Mouse (Mus musculus): ENCODE results near the gene Ccn6. TPM values are rescaled to one million over a fixed set of nuclear protein-coding genes. Genes with fewer than 3 reads are reported as not detected.

Ccn6 gene
- polyA plus RNA-seq, 1 experiment from 2014 or later: not detected

DNA sequence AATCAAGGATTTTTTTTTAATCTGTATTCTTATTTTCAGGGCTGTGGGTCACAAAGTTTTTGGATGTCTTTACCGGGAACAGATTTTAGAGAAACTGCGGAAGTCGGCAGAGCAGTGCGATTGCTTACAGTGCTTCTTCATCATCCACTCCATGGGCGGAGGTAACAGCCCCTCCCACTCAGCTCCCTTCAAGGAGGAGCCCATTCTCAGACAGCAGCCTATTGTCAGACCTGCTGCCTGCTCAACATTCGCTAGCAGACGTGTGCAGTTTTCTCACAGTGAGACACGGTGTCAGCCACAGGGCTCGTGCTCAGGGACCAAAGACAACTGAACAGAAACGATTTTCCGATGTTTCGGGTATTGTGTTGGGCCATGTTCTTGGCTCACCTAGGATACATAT is 21.4 kb downstream of the Ccn6 start:
- no peak for TF ChIP-seq CTCF (IDR thresholded peaks at IDR 0.05; ENCODE audit: low read depth)
- Histone ChIP-seq H3K9ac (ENCODE audit: low read depth, low read length) (no peak overlapping the region), H3K36me3 (ENCODE audit: control insufficient read depth, insufficient read depth) (peaks cover 33% of the 10 kb centered on the region), H3K9me3 (ENCODE audit: control insufficient read depth) (no peaks in the 10 kb centered on the region), H3K27ac (ENCODE audit: low read depth, low read length) (no peak overlapping the region), H3K27me3 (replicated peaks; ENCODE audit: control insufficient read depth, insufficient read depth, low read length) (no peaks in the 10 kb centered on the region), H3K4me3 (ENCODE audit: low read depth, low read length) (no peak overlapping the region), H3K4me1 (replicated peaks; ENCODE audit: control insufficient read depth, insufficient read depth, low read length) (no peaks in the 10 kb centered on the region), H3K4me2 (replicated peaks; ENCODE audit: low read depth) (no peak overlapping the region)
- ATAC-seq: no peak
- WGBS: 91% methylated on average over 12 of the region's 12 CpGs

DNA sequence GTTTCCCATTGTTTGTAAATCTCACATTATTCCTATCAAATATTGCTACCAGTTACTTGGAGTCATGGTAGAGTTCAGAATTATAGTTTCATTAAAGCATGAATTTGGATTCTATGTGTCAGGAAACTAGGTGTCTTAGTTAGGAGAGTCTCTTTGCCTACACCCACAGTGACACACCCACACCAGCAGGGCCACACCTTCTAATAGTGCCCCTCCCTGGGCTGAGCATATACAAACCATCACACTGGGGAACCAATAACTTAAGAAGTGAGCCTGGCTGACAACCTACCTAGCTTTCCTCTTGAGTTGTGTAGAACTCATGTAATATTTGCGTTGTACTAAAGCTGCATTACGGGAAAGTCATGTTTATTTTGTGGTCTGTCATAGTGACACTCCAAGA is 22.2 kb downstream of the Ccn6 start:
- H3K9me3 ChIP-seq (ENCODE audit: control insufficient read depth): no peaks in the 10 kb centered on the region
- TF ChIP-seq CTCF (IDR thresholded peaks at IDR 0.05; ENCODE audit: low read depth): no peak
- no peak overlapping the region for H3K4me2 ChIP-seq (replicated peaks; ENCODE audit: low read depth)
- no peaks in the 10 kb centered on the region for H3K4me1 ChIP-seq (replicated peaks; ENCODE audit: control insufficient read depth, insufficient read depth, low read length)
- no peak overlapping the region for H3K27ac ChIP-seq (ENCODE audit: low read depth, low read length)
- no peak overlapping the region for H3K4me3 ChIP-seq (ENCODE audit: low read depth, low read length)
- WGBS: 90% methylated on average over 2 of the region's 2 CpGs
- no peak for ATAC-seq
- H3K36me3 ChIP-seq (ENCODE audit: control insufficient read depth, insufficient read depth): peaks cover 34% of the 10 kb centered on the region
- no peaks in the 10 kb centered on the region for H3K27me3 ChIP-seq (replicated peaks; ENCODE audit: control insufficient read depth, insufficient read depth, low read length)
- no peak overlapping the region for H3K9ac ChIP-seq (ENCODE audit: low read depth, low read length)

DNA sequence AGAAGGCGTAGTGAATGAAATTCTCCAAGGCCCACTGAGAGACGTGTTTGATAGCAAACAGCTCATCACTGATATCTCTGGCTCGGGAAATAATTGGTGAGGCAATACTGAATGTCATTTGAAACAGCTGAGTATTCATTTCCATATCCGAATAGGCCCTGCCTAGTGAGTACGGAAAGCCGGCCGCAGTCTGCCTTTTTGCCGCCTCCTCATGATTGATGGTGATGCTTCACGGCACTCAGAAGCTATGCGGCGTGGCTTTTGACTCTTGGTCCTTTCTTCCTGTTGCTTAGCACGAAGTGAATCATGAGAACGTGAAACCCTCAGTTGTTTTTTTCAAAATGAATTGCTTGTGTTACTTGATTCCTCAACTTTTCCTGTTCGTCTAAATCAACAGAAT is 22.8 kb downstream of the Ccn6 start:
- WGBS: 83% methylated on average over 14 of the region's 14 CpGs
- H3K9me3 ChIP-seq (ENCODE audit: control insufficient read depth): no peaks in the 10 kb centered on the region
- H3K9ac ChIP-seq (ENCODE audit: low read depth, low read length): no peak overlapping the region
- ATAC-seq: no peak
- H3K4me1 ChIP-seq (replicated peaks; ENCODE audit: control insufficient read depth, insufficient read depth, low read length): no peaks in the 10 kb centered on the region
- H3K27ac ChIP-seq (ENCODE audit: low read depth, low read length): no peak overlapping the region
- no peaks in the 10 kb centered on the region for H3K27me3 ChIP-seq (replicated peaks; ENCODE audit: control insufficient read depth, insufficient read depth, low read length)
- TF ChIP-seq CTCF (IDR thresholded peaks at IDR 0.05; ENCODE audit: low read depth): no peak
- no peak overlapping the region for H3K4me2 ChIP-seq (replicated peaks; ENCODE audit: low read depth)
- no peak overlapping the region for H3K4me3 ChIP-seq (ENCODE audit: low read depth, low read length)
- peaks cover 34% of the 10 kb centered on the region for H3K36me3 ChIP-seq (ENCODE audit: control insufficient read depth, insufficient read depth)

DNA sequence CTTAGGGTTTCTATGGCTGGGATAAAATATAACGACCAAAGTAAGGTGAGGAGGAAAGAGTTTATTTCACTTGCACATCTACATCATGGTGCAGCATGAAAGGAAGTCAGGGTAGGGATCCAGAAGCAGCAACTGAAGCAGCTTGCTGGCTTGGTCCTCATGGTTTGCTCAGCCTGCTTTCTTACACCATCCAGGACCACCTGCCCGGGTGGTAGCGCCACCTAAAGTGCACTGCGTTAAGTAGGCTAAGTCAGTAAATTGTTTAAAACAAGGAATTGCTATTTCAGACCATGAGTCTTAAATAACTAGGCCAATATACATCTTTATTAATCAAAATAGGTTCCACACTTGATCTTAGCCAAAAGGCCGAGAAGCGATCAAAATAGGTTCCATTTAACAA is 24.8 kb downstream of the Ccn6 start:
- Histone ChIP-seq H3K4me1 (replicated peaks; ENCODE audit: control insufficient read depth, insufficient read depth, low read length) (0 out of 2 replicates have a peak, but pooled peaks cover 2% of the 10 kb centered on the region), H3K9me3 (ENCODE audit: control insufficient read depth) (no peaks in the 10 kb centered on the region), H3K27ac (ENCODE audit: low read depth, low read length) (no peak overlapping the region), H3K27me3 (replicated peaks; ENCODE audit: control insufficient read depth, insufficient read depth, low read length) (no peaks in the 10 kb centered on the region), H3K9ac (ENCODE audit: low read depth, low read length) (no peak overlapping the region), H3K4me3 (ENCODE audit: low read depth, low read length) (no peak overlapping the region), H3K4me2 (replicated peaks; ENCODE audit: low read depth) (no peak overlapping the region), H3K36me3 (ENCODE audit: control insufficient read depth, insufficient read depth) (peaks cover 20% of the 10 kb centered on the region)
- WGBS: 82% methylated on average over 6 of the region's 6 CpGs
- no peak for TF ChIP-seq CTCF (IDR thresholded peaks at IDR 0.05; ENCODE audit: low read depth)
- no peak for ATAC-seq

DNA sequence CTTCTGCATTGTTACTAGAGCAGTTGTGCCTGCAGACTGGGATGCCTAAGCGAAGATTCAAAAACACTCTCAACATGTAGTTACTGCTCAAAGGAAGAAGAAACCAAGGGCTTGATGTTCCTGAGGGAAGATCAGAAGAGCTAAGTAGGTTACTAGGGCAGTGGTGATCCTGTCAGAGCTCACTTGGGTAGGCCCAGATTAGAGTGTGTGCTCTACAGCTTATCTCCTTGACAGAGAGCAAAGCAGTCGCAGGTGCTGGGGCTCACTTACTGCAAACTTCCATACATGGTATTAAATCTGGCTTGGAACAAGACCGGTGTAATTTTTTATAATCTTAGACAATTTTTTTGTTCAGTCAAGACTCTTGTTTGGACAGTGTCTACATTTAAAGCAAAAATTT is 25.8 kb downstream of the Ccn6 start:
- 81% methylated on average over 3 of the region's 3 CpGs for WGBS
- Histone ChIP-seq H3K4me3 (ENCODE audit: low read depth, low read length) (no peak overlapping the region), H3K27ac (ENCODE audit: low read depth, low read length) (no peak overlapping the region), H3K4me1 (replicated peaks; ENCODE audit: control insufficient read depth, insufficient read depth, low read length) (0 out of 2 replicates have a peak, but pooled peaks cover 2% of the 10 kb centered on the region), H3K27me3 (replicated peaks; ENCODE audit: control insufficient read depth, insufficient read depth, low read length) (no peaks in the 10 kb centered on the region), H3K9ac (ENCODE audit: low read depth, low read length) (no peak overlapping the region), H3K36me3 (ENCODE audit: control insufficient read depth, insufficient read depth) (peaks cover 20% of the 10 kb centered on the region), H3K9me3 (ENCODE audit: control insufficient read depth) (no peaks in the 10 kb centered on the region), H3K4me2 (replicated peaks; ENCODE audit: low read depth) (no peak overlapping the region)
- no peak for ATAC-seq
- TF ChIP-seq CTCF (IDR thresholded peaks at IDR 0.05; ENCODE audit: low read depth): no peak

DNA sequence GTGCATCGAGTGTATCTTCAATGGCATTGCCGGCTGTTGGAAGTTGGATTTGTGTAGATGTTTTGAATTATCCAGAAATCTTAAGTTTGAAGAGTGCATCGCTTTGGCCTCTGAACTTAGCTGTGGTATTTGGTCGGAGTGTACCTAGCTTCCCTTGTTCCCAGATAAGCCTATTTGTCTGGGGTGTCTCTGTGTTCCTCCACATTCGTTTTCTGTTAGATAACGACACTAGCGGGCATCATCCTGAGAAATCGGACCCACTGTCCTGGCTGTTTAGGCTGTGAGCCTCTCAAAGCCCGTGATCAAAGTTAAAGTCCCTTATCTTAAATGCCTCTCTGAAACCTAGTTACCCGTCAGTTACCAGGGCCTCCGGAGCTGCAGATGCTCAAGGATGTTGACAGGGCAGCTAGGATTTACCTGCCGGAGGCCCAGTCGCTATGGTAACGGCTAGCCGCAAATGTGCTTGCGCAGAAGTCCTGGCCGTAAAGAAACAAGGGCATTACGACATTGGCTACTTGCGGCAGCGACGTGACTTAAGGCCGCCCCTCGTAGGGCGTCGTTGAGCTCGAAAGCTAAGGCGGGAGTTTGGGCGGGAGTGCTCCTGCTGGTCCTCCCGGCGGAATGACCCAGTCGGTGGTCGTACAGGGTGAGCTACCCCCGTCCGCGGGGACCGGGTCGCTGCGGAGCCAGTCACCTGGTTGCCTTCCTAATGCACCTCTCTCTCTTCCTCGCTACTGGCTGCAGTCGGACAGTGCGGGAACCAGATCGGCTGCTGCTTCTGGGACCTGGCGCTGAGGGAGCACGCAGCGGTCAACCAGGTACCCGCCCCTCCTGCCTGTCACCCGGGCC is 29.9 kb downstream of the Ccn6 start, which contains the start of the genes Fam229b and Tube1:
TSS of gene Fam229b (minus strand) at position 453 of the 849 bp plus-strand sequence.
TSS of gene Tube1 (plus strand) at position 515 of the 849 bp plus-strand sequence.
- Histone ChIP-seq H3K9me3 (ENCODE audit: control insufficient read depth) (no peaks in the 10 kb centered on the region), H3K36me3 (ENCODE audit: control insufficient read depth, insufficient read depth) (peaks cover 5% of the 10 kb centered on the region), H3K4me3 (ENCODE audit: low read depth, low read length) (peak within 1 kb of the TSS; percentile 69), H3K27me3 (replicated peaks; ENCODE audit: control insufficient read depth, insufficient read depth, low read length) (no peaks in the 10 kb centered on the region), H3K4me1 (replicated peaks; ENCODE audit: control insufficient read depth, insufficient read depth, low read length) (0 out of 2 replicates have a peak, but pooled peaks cover 2% of the 10 kb centered on the region), H3K9ac (ENCODE audit: low read depth, low read length) (peak within 1 kb of the TSS; percentile 62), H3K27ac (ENCODE audit: low read depth, low read length) (no peak within 1 kb of the TSS), H3K4me2 (replicated peaks; ENCODE audit: low read depth) (peak within 1 kb of the TSS; percentile 93)
- peak; percentile 95 for ATAC-seq
- 0 out of 2 replicates have a peak, but pooled peaks have one; percentile 4 for TF ChIP-seq CTCF (IDR thresholded peaks at IDR 0.05; ENCODE audit: low read depth)
- WGBS: 3% methylated on average over 47 of the region's 47 CpGs

Data from intestine, postnatal 0 days (tissue).